Mouse (Mus musculus) embryonic facial prominence, embryonic 15.5 days (tissue): ENCODE measurements at regions not wholly inside any gene's neighbourhood (a gene's known extent, or its start where the extent isn't known, plus 50 kb on each side); places are given as distances from the start of the nearest gene placed in this dataset.

Experiments
- ATAC-seq: fragments of 200-750 bp; cut with Nextera tagmentation; 2 replicates; pipeline ENCODE4 v1.8.0; 2017; ENCODE audit warnings: low read depth, moderate TSS enrichment; ENCODE audit not compliant: insufficient number of reproducible peaks, low FRiP score, low TSS enrichment
- H3K27ac ChIP-seq: fragments of 300-500 bp; sonication (generic); replicated peaks from 2 replicates; pipeline ENCODE4 v1.5.1; 2015; ENCODE audit warnings: mild to moderate bottlenecking, inconsistent platforms
- H3K27me3 ChIP-seq: fragments of 300-500 bp; sonication (generic); 2 replicates; pipeline ENCODE4 v1.6.1; 2015; ENCODE audit warnings: inconsistent platforms
- H3K36me3 ChIP-seq: fragments of 300-500 bp; sonication (generic); 2 replicates; pipeline ENCODE4 v1.6.1; 2015; ENCODE audit warnings: mild to moderate bottlenecking, inconsistent platforms
- H3K4me1 ChIP-seq: fragments of 300-500 bp; sonication (generic); 2 replicates; pipeline ENCODE4 v1.6.1; 2015; ENCODE audit warnings: inconsistent platforms
- H3K4me2 ChIP-seq: fragments of 300-500 bp; sonication (generic); replicated peaks from 2 replicates; pipeline ENCODE4 v1.6.1; 2015; ENCODE audit warnings: mild to moderate bottlenecking, inconsistent platforms
- H3K4me3 ChIP-seq: fragments of 300-500 bp; sonication (generic); replicated peaks from 2 replicates; pipeline ENCODE4 v1.5.1; 2015; ENCODE audit warnings: mild to moderate bottlenecking, inconsistent platforms
- H3K9ac ChIP-seq: fragments of 300-500 bp; sonication (generic); 2 replicates; pipeline ENCODE4 v1.6.1; 2015; ENCODE audit warnings: inconsistent platforms
- H3K9me3 ChIP-seq: fragments of 300-500 bp; sonication (generic); replicated peaks from 2 replicates; pipeline ENCODE4 v1.6.1; 2016; ENCODE audit warnings: inconsistent platforms
- WGBS: fragments of 180-500 bp; shearing (Covaris S2); methylation state at CpG from one replicate; pipeline ENCODE4 v1.1.7; 2015; 5-methylcytosine and 5-hydroxymethylcytosine counted together

DNA sequence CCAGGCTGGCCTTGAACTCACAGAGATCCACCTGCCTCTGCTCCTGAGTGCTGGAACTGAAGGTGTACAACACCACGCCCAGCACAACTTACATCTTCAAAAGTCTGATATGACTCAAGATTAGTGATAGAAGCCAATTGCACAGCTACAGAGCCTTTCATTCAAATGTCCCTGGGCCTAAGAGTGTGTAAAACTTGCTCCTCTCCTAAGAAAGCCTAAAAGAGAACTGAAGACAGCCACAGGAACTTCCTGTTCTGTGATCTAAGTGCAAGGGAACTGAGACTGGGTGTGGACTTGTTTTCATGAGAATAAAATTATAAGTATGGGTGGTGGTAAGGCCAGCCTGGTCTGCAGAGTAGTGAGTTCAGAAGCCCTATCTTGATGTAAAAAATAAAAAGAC lies 52.5 kb upstream of the Kdm7a start:
- Histone ChIP-seq H3K9ac (no peak overlapping the region), H3K27me3 (no peaks in the 10 kb centered on the region), H3K27ac (no peak overlapping the region), H3K4me3 (no peak overlapping the region), H3K4me1 (peaks cover 40% of the 10 kb centered on the region), H3K4me2 (no peak overlapping the region), H3K36me3 (no peaks in the 10 kb centered on the region), H3K9me3 (no peaks in the 10 kb centered on the region)
- ATAC-seq = no peak
- WGBS = 81% methylated on average over 1 of the region's 1 CpGs

DNA sequence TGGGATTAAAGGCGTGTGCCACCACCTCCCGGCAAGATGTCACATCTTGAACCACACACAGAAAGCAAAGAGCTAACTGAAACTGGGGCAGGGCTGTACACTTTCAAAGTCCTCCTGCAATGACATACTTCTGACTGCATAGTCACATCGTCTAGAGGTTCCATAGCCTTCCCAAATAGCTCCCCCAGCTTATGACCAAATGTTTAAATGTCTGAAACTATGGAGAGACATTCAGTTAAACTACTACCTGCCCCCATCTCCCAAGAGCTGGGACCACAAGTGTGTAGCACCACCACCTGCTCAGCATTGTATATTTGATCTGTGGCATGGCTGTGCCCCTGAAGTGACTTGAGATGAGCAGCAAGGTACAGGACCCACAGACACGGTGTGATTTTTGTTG lies 52.1 kb upstream of the Kdm7a start:
- Histone ChIP-seq H3K4me3 (no peak overlapping the region), H3K9me3 (no peaks in the 10 kb centered on the region), H3K36me3 (no peaks in the 10 kb centered on the region), H3K9ac (no peak overlapping the region), H3K27ac (no peak overlapping the region), H3K4me2 (no peak overlapping the region), H3K4me1 (peaks cover 38% of the 10 kb centered on the region), H3K27me3 (no peaks in the 10 kb centered on the region)
- ATAC-seq = no peak
- 87% methylated on average over 4 of the region's 4 CpGs for WGBS

DNA sequence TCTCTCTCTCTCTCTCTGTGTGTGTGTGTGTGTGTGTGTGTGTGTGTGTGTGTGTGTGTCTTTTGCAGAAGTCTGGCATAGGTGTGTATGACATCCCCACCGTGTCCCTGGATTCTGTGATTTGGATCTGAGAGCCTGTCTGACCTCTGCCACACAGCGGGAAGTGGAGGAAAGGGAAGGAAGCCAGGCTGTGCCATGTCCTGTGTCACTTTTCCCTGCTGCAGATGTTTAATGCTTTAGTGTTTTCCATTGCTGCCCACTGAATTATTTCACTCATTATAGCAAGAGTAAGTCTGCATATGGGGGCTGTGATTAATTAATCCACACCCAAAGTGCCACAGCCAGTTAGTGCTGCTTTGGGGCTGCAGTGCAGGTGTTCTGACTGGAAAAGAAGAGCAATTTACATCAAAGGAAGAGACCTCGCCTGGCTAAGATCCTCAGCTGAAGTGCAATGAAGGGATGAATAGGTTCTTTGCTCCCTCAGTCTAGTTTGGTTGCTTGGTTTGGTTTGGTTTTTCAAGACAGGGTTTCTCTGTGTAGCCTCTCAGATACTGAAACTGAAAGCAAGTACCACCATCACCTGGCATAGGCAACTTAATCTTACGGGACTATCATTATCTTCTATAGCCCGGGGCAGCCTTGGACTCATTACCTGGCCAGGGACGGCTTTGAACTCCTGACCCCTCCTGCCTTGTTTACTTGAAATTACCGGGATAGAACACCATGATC lies 51.2 kb upstream of the Kdm7a start:
- WGBS = 32% methylated on average over 7 of the region's 7 CpGs
- Histone ChIP-seq H3K9me3 (no peaks in the 10 kb centered on the region), H3K4me2 (peak overlapping the region; percentile 98), H3K36me3 (no peaks in the 10 kb centered on the region), H3K27ac (no peak overlapping the region), H3K27me3 (no peaks in the 10 kb centered on the region), H3K9ac (no peak overlapping the region), H3K4me1 (peaks cover 33% of the 10 kb centered on the region), H3K4me3 (peak overlapping the region; percentile 50)
- ATAC-seq = no peak

DNA sequence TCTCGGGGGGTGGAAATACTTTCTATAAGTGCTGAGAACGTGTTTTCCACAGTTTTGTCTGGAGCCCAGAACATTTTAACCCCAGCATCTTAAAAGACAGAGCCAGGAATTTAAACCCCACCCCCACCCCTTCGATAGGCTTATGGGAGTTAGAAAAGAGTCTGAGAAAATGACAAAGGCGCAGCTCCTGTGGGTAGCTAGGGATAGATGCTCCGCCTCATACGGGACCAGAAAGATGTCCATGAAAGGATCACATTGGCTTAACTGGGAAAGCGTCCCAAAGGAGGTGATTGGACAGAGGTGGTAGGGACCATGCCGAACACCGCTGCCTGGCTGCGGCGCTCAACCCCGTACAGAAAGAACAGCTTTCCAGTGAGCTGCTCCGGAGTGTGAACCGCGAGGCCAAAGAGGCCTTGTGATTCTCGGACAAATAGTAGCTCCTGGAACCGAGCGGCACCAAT lies 50.6 kb upstream of the Kdm7a start:
- peak overlapping the region; percentile 98 for H3K4me2 ChIP-seq
- H3K9ac ChIP-seq = peak overlapping the region; percentile 33
- peak; percentile 45; the same call in 1 of the 2 replicates for ATAC-seq

DNA sequence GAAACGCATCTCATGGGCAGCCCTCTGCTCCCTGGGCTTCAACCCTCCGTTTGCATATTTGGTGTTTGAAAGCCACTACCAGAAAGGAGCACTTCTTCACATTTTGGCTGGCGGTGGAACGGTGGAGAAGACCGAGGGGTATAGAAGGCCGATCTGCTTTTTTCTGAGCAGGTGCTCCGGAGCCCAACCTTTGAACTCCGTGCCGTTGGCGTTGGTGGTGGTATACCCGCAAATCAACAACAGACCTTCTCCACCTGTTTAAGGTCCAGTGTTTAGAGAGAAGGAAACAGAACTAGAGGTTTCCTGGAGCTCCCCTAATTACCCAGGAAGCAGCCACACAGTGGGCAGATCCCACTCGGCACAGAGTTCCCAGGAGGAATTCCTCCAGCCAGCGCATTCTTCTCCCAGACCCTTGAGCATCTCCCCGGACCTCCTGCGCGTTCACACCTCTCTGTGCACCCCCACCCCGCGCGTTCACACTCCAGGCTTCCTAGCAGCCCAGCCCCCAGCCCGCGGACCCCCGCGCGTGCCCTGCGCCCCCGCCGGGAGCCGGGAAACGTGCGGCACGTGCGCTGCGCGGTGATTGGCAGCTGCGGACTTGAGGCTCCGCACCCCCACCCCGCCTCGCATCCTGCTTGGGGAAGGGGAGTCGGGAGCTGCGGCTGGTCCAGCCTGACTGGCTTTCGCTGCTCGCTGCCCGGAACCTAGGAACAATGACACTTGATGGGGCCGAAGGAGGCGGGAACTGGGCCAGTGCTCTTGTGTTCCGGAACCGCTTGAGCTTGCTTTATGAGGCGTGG lies 49.9 kb upstream of the Kdm7a start:
- H3K4me2 ChIP-seq = peak overlapping the region; percentile 98
- H3K27me3 ChIP-seq = no peaks in the 10 kb centered on the region
- WGBS = 4% methylated on average over 48 of the region's 48 CpGs
- peaks cover 33% of the 10 kb centered on the region for H3K4me1 ChIP-seq
- peak overlapping the region; percentile 33 for H3K9ac ChIP-seq
- peak overlapping the region; percentile 50 for H3K4me3 ChIP-seq
- H3K36me3 ChIP-seq = no peaks in the 10 kb centered on the region
- ATAC-seq = peak; percentile 69
- H3K9me3 ChIP-seq = no peaks in the 10 kb centered on the region
- peak overlapping the region; percentile 73 for H3K27ac ChIP-seq

More for the DNA sequence above, 50.6 kb upstream of the Kdm7a start:
- H3K27ac ChIP-seq = peak overlapping the region; percentile 73
- no peaks in the 10 kb centered on the region for H3K36me3 ChIP-seq
- H3K9me3 ChIP-seq = no peaks in the 10 kb centered on the region
- peak overlapping the region; percentile 50 for H3K4me3 ChIP-seq
- WGBS = 2% methylated on average over 18 of the region's 18 CpGs
- no peaks in the 10 kb centered on the region for H3K27me3 ChIP-seq
- peaks cover 33% of the 10 kb centered on the region for H3K4me1 ChIP-seq
